Mouse (Mus musculus) neural tube, embryonic 14.5 days (tissue): ENCODE measurements at regions not wholly inside any gene's neighbourhood (a gene's known extent, or its start where the extent isn't known, plus 50 kb on each side); places are given as distances from the start of the nearest gene placed in this dataset.
A peak's percentile ranks its signal among the peaks of the same experiment; 100 is the strongest.

ENCODE experiments used
- ATAC-seq: fragments of 200-750 bp; cut with Nextera tagmentation; 2 replicates; pipeline ENCODE4 v1.8.0; 2017; ENCODE audit warnings: low read depth, mild to moderate bottlenecking, moderate TSS enrichment, moderate library complexity
- H3K27ac ChIP-seq: fragments of 300-500 bp; sonication (generic); 2 replicates; pipeline ENCODE4 v1.5.1; 2014; ENCODE audit warnings: low read depth, mild to moderate bottlenecking, control low read depth, low read length, moderate library complexity, mixed read lengths
- H3K27me3 ChIP-seq: fragments of 300-500 bp; sonication (generic); 2 replicates; pipeline ENCODE4 v1.6.1; 2014; ENCODE audit warnings: low read length; ENCODE audit not compliant: control insufficient read depth, insufficient read depth
- H3K36me3 ChIP-seq: fragments of 300-500 bp; sonication (generic); 2 replicates; pipeline ENCODE4 v1.6.1; 2014; ENCODE audit warnings: low read length, mixed read lengths; ENCODE audit not compliant: control insufficient read depth, insufficient read depth
- H3K4me1 ChIP-seq: fragments of 300-500 bp; sonication (generic); 2 replicates; pipeline ENCODE4 v1.6.1; 2014; ENCODE audit warnings: low read length; ENCODE audit not compliant: control insufficient read depth, insufficient read depth
- H3K4me2 ChIP-seq: fragments of 300-500 bp; sonication (generic); 2 replicates; pipeline ENCODE4 v1.6.1; 2014; ENCODE audit warnings: mild to moderate bottlenecking, low read depth, low read length, control low read depth
- H3K4me3 ChIP-seq: fragments of 300-500 bp; sonication (generic); 2 replicates; pipeline ENCODE4 v1.5.1; 2014; ENCODE audit warnings: low read depth, low read length, control low read depth, mixed read lengths
- H3K9ac ChIP-seq: fragments of 300-500 bp; sonication (generic); replicated peaks from 2 replicates; pipeline ENCODE4 v1.6.1; 2014; ENCODE audit warnings: low read depth, mild to moderate bottlenecking, control low read depth, low read length, mixed read lengths
- H3K9me3 ChIP-seq: fragments of 300-500 bp; sonication (generic); 2 replicates; pipeline ENCODE4 v1.6.1; 2016; ENCODE audit warnings: low read length; ENCODE audit not compliant: control insufficient read depth
- WGBS: fragments of 180-500 bp; shearing (Covaris S2); extraction: QIAGEN DNeasy Blood & Tissue Kit; methylation state at CpG from one replicate; pipeline ENCODE4 v1.1.7; 2014; 5-methylcytosine and 5-hydroxymethylcytosine counted together

- Histone ChIP-seq H3K4me3 (no peak overlapping the region), H3K27me3 (no peaks in the 10 kb centered on the region), H3K9ac (no peak overlapping the region), H3K36me3 (no peaks in the 10 kb centered on the region), H3K9me3 (no peaks in the 10 kb centered on the region), H3K4me2 (no peak overlapping the region), H3K27ac (no peak overlapping the region), H3K4me1 (no peaks in the 10 kb centered on the region)
- WGBS, result 98% methylated on average over 10 of the region's 10 CpGs
- no peak for ATAC-seq
Observed at GRCm38 (mm10) chr14:105402556-105402955, 144.2 kb downstream of the Ndfip2 start.

GRCm38 (mm10) chr14:105397467-105397866, 139.1 kb downstream of the Ndfip2 start:
- no peak overlapping the region for H3K4me2 ChIP-seq
- no peaks in the 10 kb centered on the region for H3K4me1 ChIP-seq
- H3K9me3 ChIP-seq, result no peaks in the 10 kb centered on the region
- ATAC-seq, result peak; percentile 81; the same call in 1 of the 2 replicates
- no peaks in the 10 kb centered on the region for H3K36me3 ChIP-seq
- WGBS, result 36% methylated on average over 8 of the region's 8 CpGs
- no peak overlapping the region for H3K9ac ChIP-seq
- no peaks in the 10 kb centered on the region for H3K27me3 ChIP-seq
- no peak overlapping the region for H3K27ac ChIP-seq
- H3K4me3 ChIP-seq, result no peak overlapping the region

DNA sequence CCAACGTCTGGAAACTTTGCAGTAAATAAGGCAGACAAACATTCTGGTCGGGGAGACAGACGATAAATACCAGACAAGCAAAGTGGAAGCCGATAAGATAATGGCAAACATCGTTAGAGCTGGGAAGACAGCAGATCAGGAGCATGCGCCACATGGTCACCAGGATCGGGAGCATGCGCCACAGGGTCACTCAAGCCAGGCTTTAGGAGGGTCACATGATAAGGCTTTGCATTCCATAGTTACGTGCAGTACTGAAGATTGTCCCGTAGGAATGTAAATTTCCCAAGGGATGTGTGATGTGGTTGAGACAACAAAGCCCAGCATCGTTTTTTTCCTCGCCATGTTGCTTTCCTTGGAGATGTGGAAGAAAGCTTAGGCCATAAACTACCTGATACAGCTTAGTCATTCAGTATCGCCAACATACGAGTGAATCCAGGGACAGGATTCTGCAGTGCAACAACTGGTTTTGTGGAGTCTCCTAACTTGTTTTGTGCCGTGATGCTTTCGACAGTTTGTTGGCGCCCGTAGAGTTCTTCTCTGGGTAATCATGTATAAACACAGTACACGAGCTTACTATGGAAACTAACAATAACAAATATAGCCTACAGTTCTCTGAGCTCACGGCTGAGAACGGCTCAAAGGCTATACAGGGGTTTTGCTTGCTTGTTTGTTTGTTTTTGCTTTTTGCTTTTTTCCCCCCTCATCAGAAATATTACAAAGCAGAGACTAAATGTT, 133.9 kb downstream of the Ndfip2 start:
- no peak overlapping the region for H3K4me2 ChIP-seq
- H3K27me3 ChIP-seq, result no peaks in the 10 kb centered on the region
- no peak overlapping the region for H3K27ac ChIP-seq
- H3K4me3 ChIP-seq, result no peak overlapping the region
- ATAC-seq, result no peak
- H3K4me1 ChIP-seq, result no peaks in the 10 kb centered on the region
- no peaks in the 10 kb centered on the region for H3K36me3 ChIP-seq
- H3K9me3 ChIP-seq, result no peaks in the 10 kb centered on the region
- 90% methylated on average over 21 of the region's 21 CpGs for WGBS
- H3K9ac ChIP-seq, result no peak overlapping the region

GRCm38 (mm10) chr14:105391430-105391829, 133.1 kb downstream of the Ndfip2 start:
- H3K4me3 ChIP-seq, result no peak overlapping the region
- H3K9ac ChIP-seq, result no peak overlapping the region
- no peaks in the 10 kb centered on the region for H3K9me3 ChIP-seq
- no peak overlapping the region for H3K4me2 ChIP-seq
- H3K36me3 ChIP-seq, result no peaks in the 10 kb centered on the region
- WGBS, result 92% methylated on average over 11 of the region's 11 CpGs
- no peaks in the 10 kb centered on the region for H3K27me3 ChIP-seq
- no peak for ATAC-seq
- H3K27ac ChIP-seq, result no peak overlapping the region
- H3K4me1 ChIP-seq, result no peaks in the 10 kb centered on the region

DNA sequence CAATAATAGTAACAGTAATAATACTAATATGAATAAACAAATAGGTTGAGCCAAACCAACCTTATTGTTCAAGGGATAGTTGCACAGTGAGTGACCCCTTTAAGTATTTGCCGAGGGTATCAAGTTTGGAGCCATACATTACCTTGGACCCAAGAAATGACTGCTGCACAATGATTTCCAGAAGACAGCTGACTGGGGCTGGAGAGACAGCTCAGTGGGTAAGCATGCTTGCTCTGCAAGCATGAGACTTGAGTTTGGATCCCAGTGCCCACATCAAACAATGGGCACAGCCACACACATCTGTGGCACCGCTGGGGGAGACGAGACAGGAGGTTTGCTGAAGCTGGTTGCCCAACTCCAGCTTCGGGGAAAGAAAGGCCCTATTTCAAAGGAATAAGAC, 126.7 kb downstream of the Ndfip2 start:
- no peaks in the 10 kb centered on the region for H3K9me3 ChIP-seq

GRCm38 (mm10) chr14:105383382-105383781, 125.0 kb downstream of the Ndfip2 start:
- Histone ChIP-seq H3K9ac (no peak overlapping the region), H3K27ac (no peak overlapping the region), H3K9me3 (no peaks in the 10 kb centered on the region), H3K36me3 (no peaks in the 10 kb centered on the region), H3K27me3 (no peaks in the 10 kb centered on the region), H3K4me2 (no peak overlapping the region), H3K4me3 (no peak overlapping the region), H3K4me1 (no peaks in the 10 kb centered on the region)
- ATAC-seq, result no peak
- whole genome bisulfite sequencing, result 80% methylated on average over 5 of the region's 5 CpGs

More for the DNA sequence above, 126.7 kb downstream of the Ndfip2 start:
- WGBS, result 75% methylated on average over 4 of the region's 4 CpGs
- H3K4me2 ChIP-seq, result no peak overlapping the region
- no peak overlapping the region for H3K9ac ChIP-seq
- H3K27me3 ChIP-seq, result no peaks in the 10 kb centered on the region
- H3K36me3 ChIP-seq, result no peaks in the 10 kb centered on the region
- no peak overlapping the region for H3K27ac ChIP-seq
- no peak overlapping the region for H3K4me3 ChIP-seq
- H3K4me1 ChIP-seq, result no peaks in the 10 kb centered on the region
- ATAC-seq, result no peak

- H3K36me3 ChIP-seq, result no peaks in the 10 kb centered on the region
- no peaks in the 10 kb centered on the region for H3K9me3 ChIP-seq
- no peak overlapping the region for H3K9ac ChIP-seq
- no peak overlapping the region for H3K27ac ChIP-seq
- no peak for ATAC-seq
- WGBS, result 82% methylated on average over 4 of the region's 4 CpGs
- no peak overlapping the region for H3K4me3 ChIP-seq
- H3K4me1 ChIP-seq, result no peaks in the 10 kb centered on the region
- no peak overlapping the region for H3K4me2 ChIP-seq
- no peaks in the 10 kb centered on the region for H3K27me3 ChIP-seq
Observed at GRCm38 (mm10) chr14:105380101-105380500, 121.7 kb downstream of the Ndfip2 start.

DNA sequence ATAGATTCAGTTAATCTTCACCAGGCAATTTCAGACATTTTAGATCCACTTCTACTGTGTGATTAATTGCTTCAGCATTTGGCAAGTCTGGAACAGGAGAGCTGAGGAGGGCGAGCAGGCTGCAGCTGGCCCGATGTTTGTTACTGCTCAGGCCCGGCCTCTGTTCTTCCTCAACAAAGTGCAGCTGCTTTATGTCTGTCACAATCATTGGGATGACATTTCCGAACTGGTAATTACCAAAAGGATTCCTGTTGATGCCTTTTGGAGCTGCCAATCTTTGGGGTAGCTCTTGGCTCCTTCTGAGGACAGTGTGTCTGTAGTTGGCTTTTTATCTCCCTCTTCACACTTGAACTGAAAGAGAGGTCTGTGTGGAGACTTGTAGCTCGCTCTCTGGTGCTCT, 119.4 kb downstream of the Ndfip2 start:
- Histone ChIP-seq H3K9me3 (no peaks in the 10 kb centered on the region), H3K9ac (no peak overlapping the region), H3K27me3 (no peaks in the 10 kb centered on the region), H3K27ac (no peak overlapping the region), H3K36me3 (no peaks in the 10 kb centered on the region), H3K4me3 (no peak overlapping the region), H3K4me1 (no peaks in the 10 kb centered on the region), H3K4me2 (no peak overlapping the region)
- ATAC-seq, result no peak
- WGBS, result 35% methylated on average over 5 of the region's 5 CpGs

- ATAC-seq, result no peak
- 72% methylated on average over 4 of the region's 4 CpGs for WGBS
- H3K27me3 ChIP-seq, result no peaks in the 10 kb centered on the region
- H3K4me2 ChIP-seq, result no peak overlapping the region
- H3K9ac ChIP-seq, result no peak overlapping the region
- H3K4me1 ChIP-seq, result no peaks in the 10 kb centered on the region
- no peaks in the 10 kb centered on the region for H3K36me3 ChIP-seq
- no peak overlapping the region for H3K27ac ChIP-seq
- H3K9me3 ChIP-seq, result no peaks in the 10 kb centered on the region
- H3K4me3 ChIP-seq, result no peak overlapping the region
Observed at GRCm38 (mm10) chr14:105377035-105377621, 118.8 kb downstream of the Ndfip2 start.
